Mouse (Mus musculus) gastrocnemius, postnatal 4 days (tissue): Measurements from ENCODE around the gene Zfyve16. TPM values are rescaled to one million over a fixed set of nuclear protein-coding genes. Genes with fewer than 3 reads are reported as not detected.

ENCODE experiments used
- DNase-seq, 2 experiments: peaks; one replicate each; pipeline ENCODE4 v3.0.0; 2021 to 2022; ENCODE audit warnings: low spot score in 2 of 2, mixed read lengths in 2 of 2
- total RNA-seq, 2 experiments: library from RNA; stranded (reverse); gene quantifications; 2 replicates each; pipeline ENCODE4 v1.2.3; 2021

Gene Zfyve16
- total RNA-seq, 2 experiments from 2014 or later = 21.2 to 23.7 TPM

- no peak for DNase-seq
These were observed 60.5 kb downstream of the Zfyve16 start for GRCm38 (mm10) chr13:92470151-92470550.

GRCm38 (mm10) chr13:92469381-92469780 lies 61.3 kb downstream of the Zfyve16 start:
- no peak for DNase-seq

- no peak for DNase-seq
These were observed 62.8 kb downstream of the Zfyve16 start for GRCm38 (mm10) chr13:92467891-92468290.

GRCm38 (mm10) chr13:92464698-92465097 lies 66.0 kb downstream of the Zfyve16 start:
- DNase-seq = no peak

GRCm38 (mm10) chr13:92446872-92447271 lies 83.8 kb downstream of the Zfyve16 start:
- DNase-seq = peak in 1 of 2 experiments; percentile 11

GRCm38 (mm10) chr13:92440286-92440685 lies 90.4 kb downstream of the Zfyve16 start:
- DNase-seq = no peak

- DNase-seq = no peak
These were observed 92.0 kb downstream of the Zfyve16 start for GRCm38 (mm10) chr13:92438656-92439055.

Other genes with a start within 250 kb of the Zfyve16 start
- gene Gm20379, start 224.9 kb downstream of the Zfyve16 start, total RNA-seq = not detected
- 1 to 10 TPM; 3.8 to 4.1 TPM for gene Dhfr, start 176.1 kb downstream of the Zfyve16 start, total RNA-seq
- 10 to 100 TPM; 16.2 to 22.0 TPM for gene Msh3, start 175.9 kb downstream of the Zfyve16 start, total RNA-seq
- gene Ankrd34b, start 105.0 kb downstream of the Zfyve16 start, total RNA-seq = not detected
- 1 to 10 TPM; 4.2 to 4.5 TPM for gene Fam151b, start 46.9 kb downstream of the Zfyve16 start, total RNA-seq
- gene Spz1, start 45.3 kb upstream of the Zfyve16 start, total RNA-seq = not detected
- 10 to 100 TPM; 35.8 to 37.7 TPM for gene Serinc5, start 80.2 kb upstream of the Zfyve16 start, total RNA-seq